Mouse (Mus musculus) mesoderm, embryonic 11.5 days (tissue): ENCODE results near the gene Cxcr5.

Source experiments
- DNase-seq: peaks from one replicate; pipeline ENCODE4 v3.0.0-alpha.2; 2012; ENCODE audit warnings: low read depth, low spot score

Cxcr5 gene

DNA sequence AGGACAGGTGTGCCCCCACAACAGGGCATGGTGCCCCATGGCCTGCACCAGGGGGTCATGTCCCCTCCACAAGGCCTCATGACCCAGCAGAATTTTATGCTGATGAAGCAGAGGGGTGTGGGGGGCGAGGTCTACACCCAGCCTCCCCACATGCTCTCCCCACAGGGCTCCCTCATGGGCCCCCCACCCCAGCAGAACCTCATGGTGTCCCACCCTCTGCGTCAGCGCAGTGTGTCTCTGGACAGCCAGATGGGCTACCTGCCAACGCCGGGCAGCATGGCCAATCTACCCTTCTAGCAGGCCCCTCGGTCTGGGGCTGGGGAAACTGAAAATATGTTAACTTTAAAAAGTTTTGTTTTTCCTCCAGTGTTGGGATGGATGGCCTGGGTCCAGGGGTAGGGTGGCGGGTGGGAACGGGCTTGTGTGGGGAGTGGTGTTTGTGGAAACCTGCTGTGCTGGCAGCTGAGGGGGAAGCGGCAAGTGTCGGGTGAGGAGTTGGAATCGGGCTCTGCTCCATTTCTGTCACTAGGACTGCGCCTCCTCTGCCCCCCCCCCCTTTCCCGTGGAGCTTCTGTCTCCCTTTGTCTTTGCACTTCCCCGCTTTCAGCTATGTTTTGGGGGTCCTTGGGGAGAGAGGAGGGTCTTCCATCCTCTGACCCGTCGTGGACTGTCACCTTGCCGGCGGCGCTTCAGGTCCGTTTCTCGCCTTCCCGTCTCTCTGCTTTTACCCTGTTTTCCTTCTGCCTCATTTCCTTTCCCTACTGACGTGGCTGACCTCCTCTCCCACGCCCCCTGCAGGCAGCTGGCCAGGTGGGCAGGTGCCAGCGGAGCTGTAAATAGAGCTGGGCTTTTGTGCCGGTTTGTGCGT, 52.0 kb downstream of the Cxcr5 start:
- DNase-seq = peak; percentile 80

DNA sequence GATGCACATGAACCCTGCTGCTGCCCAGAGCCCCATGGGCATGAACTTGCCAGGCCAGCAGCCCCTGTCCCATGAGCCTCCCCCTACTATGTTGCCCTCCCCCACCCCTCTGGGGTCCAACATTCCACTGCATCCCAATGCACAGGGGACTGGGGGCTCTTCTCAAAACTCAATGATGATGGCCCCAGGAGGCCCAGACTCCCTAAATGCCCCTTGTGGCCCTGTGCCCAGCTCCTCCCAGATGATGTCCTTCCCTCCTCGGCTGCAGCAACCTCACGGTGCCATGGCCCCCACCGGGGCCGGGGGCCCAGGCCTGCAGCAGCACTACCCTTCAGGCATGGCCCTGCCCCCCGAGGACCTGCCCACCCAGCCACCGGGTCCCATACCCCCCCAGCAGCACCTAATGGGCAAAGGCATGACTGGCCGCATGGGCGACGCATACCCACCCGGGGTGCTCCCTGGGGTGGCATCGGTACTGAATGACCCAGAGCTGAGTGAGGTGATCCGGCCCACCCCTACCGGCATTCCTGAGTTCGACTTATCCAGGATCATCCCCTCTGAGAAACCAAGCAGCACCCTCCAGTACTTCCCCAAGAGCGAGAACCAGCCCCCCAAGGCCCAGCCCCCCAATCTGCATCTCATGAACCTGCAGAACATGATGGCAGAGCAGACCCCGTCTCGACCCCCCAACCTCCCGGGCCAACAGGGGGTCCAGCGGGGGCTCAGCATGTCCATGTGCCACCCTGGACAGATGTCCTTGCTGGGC, 52.8 kb downstream of the Cxcr5 start:
- DNase-seq = no peak

- DNase-seq = no peak
Observed at GRCm38 (mm10) chr9:44508124-44508619, 53.5 kb downstream of the Cxcr5 start.

DNA sequence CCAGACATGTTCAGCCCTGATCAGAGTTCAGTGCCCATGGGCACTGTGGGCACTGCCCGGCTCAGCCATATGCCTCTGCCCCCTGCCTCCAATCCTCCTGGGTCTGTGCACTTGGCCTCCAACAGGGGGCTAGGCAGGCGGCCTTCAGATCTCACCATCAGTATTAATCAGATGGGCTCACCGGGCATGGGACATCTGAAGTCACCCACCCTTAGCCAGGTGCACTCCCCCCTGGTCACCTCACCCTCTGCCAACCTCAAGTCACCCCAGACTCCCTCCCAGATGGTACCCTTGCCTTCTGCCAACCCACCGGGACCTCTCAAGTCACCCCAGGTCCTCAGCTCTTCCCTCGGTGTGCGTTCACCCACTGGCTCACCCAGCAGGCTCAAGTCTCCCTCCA, 54.3 kb downstream of the Cxcr5 start:
- DNase-seq = no peak

DNA sequence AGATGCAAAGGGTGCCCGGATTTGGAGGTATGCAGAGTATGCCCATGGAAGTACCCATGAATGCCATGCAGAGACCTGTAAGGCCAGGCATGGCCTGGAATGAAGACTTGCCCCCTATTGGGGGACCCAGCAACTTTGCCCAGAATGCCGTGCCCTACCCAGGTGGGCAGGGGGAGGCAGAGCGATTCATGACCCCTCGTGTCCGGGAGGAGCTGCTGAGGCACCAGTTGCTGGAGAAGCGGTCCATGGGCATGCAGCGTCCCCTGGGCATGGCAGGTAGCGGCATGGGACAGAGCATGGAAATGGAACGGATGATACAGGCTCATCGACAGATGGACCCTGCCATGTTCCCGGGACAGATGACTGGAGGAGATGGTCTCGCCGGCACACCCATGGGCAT, 55.1 kb downstream of the Cxcr5 start:
- no peak for DNase-seq

DNA sequence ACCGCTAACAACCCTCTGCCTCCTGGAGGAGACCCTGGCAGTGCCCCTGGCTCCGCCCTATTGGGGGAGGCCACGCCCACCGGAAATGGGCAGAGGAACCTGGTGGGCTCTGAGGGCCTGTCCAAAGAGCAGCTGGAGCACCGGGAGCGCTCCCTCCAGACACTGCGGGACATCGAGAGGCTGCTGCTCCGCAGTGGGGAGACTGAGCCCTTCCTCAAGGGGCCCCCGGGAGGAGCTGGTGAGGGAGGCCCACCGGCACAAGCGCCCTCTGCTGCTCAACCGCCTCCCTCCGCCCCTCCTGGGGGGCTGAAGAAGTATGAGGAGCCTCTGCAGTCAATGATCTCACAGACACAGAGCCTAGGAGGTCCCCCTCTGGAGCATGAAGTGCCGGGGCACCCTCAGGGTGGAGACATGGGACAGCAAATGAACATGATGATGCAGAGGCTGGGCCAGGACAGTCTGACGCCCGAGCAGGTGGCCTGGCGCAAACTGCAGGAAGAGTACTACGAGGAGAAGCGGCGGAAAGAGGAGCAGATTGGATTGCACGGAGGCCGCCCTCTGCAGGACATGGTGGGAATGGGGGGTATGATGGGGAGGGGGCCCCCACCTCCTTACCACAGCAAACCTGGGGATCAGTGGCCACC, 55.7 kb downstream of the Cxcr5 start:
- no peak for DNase-seq

- DNase-seq = no peak
Observed at GRCm38 (mm10) chr9:44504893-44505823, 56.5 kb downstream of the Cxcr5 start.

- DNase-seq = peak; percentile 81
Observed at GRCm38 (mm10) chr9:44502006-44502405, 59.7 kb downstream of the Cxcr5 start.

DNA sequence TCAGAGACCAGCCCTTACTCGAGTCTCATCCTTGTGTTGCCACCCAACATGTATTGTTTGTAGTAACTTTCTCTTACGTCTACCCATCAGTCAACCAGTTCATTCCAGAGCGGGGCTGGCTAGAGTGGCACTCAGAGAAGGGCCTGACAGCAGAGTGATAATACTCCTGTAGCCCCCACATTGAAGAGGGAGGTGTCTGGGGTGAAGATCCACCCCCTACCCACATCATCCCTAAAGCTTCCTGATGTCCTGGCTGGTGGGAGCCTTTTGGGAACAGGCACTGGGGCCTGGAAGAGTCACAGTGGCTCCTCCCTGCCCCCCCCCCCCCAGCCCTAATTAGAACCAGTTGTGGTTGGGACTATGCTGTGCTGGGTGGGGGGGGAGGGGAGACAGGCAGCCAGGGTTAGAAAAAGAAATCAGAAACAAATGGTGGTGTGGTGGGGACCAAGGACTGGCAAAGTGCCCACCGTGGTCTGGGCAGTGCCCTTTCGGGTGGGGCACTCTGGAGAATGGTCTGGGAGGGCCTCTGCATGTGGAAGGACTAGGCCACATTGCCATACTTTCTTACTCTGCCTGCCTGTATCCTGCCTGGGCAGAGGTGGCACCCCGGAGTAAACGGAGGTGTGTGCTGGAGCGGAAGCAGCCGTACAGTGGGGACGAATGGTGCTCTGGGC, 60.3 kb downstream of the Cxcr5 start:
- DNase-seq = no peak

DNA sequence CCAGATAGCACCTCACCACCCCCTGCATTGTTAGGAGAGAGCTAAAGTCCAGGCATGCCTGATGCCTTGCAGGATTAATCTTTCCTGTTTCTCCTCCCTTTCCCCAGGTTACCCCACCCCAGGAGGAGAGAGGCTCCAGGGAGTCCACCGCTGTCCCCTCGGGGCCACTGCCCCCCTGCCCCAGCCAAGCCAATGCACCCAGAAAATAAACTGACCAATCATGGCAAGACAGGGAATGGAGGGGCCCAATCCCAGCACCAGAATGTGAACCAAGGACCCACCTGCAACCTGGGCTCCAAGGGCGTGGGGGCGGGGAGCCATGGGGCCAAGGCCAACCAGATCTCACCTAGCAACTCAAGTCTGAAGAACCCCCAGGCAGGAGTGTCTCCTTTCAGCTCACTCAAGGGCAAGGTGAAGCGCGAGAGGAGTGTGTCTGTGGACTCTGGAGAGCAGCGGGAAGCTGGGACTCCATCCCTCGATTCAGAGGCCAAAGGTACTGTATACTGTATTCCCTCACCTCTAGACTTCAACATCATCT, 61.0 kb downstream of the Cxcr5 start:
- DNase-seq = no peak

GRCm38 (mm10) chr9:44500163-44500533, 61.5 kb downstream of the Cxcr5 start:
- DNase-seq = no peak

DNA sequence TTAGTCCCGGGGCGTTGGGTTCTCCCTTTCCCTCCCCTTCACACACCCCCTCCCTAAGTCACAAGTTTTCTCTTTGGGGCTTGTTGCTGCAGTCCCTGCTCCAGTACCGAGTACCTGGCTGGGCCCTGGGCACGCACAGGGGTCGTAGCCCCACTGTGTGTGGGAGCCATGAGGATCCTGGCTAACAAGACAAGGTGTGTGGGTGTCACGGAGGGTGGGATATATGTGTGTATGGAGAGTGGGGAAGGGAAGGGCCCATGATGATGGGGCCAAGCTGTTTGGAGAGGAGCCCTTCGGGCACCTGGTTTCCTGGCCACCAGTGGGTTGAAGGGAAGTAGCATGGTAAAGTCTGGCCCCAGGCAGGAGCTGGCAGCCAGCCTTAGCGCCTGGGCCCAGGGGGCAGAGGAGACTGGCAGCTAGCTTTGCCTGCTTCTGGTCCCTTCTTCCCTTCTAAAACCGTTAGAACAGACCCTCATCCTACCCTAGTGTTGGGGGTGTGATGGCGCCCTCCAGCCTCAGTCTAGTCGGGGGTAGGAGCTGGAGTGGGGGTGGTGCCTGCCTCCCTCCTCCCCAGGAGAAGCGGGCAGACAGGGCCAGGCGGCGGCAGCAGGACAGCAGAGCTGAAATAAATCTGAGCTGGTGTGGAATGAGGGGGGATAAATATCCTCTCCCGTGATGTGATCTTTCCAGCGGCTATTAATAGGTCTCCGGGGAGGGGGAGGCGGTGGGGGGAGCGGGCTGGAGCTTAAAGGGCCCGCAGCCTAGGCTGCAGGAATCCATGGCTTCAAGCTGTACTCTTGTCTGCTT, 62.1 kb downstream of the Cxcr5 start:
- peak; percentile 78 for DNase-seq

- peak; percentile 85 for DNase-seq
Observed at GRCm38 (mm10) chr9:44498421-44499355, 63.0 kb downstream of the Cxcr5 start.

DNA sequence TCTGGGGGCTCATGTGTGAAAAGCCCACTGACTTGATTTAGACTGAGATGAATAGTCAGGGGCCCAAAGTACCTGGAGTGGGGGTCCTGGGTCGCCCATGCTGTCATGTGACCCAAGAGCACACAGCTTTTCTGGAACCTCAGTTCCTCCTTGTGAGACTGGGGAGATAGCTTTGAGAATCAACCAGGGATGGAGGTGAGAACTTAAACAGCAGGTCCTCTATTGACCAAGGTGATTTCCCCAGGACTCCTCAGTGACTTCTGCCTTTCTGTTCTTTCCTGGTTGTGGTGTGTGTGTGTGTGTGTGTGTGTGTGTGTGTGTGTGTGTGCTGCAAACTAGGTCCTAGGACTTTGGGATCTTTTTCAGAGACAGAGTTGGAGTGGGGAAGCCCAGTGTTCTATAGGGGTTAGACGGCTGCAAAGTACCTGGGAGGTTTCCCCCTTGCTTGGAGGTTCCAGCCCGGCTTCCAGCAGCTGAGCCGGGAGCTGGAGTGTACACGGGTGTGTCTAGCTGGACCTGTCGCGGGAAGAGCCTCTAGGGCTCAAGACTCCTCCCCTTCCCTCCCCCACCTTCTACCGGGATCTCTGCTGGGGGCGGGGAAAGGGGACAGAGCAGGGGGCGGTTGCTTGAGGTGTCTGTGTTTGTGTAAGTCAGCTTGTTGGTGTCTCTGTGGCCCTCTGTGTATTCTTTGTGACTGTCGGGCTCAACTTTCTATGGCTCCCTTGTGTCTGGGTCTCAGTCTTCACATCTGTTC, 63.9 kb downstream of the Cxcr5 start:
- peak; percentile 68 for DNase-seq

- no peak for DNase-seq
Observed at GRCm38 (mm10) chr9:44496803-44497461, 64.7 kb downstream of the Cxcr5 start.

GRCm38 (mm10) chr9:44495810-44496344, 65.8 kb downstream of the Cxcr5 start:
- DNase-seq = no peak
